Mouse (Mus musculus) G1E-ER4 (cell line): ENCODE measurements around the gene Tepp. TPM values are rescaled to one million over a fixed set of nuclear protein-coding genes. Genes with fewer than 3 reads are reported as not detected.

Source experiments
- GATA1 ChIP-seq: IDR thresholded peaks from one replicate; pipeline ENCODE4 v1.8.0; 2012; ENCODE audit warnings: low read length, inconsistent platforms
- polyA plus RNA-seq: library from polyadenylated mRNA; stranded (reverse); fragments of >175 nt; gene quantifications from 2 replicates; pipeline ENCODE4 v1.2.3, GENCODE M21; 2012

Tepp gene
- polyA plus RNA-seq, 1 experiment, result not detected

DNA sequence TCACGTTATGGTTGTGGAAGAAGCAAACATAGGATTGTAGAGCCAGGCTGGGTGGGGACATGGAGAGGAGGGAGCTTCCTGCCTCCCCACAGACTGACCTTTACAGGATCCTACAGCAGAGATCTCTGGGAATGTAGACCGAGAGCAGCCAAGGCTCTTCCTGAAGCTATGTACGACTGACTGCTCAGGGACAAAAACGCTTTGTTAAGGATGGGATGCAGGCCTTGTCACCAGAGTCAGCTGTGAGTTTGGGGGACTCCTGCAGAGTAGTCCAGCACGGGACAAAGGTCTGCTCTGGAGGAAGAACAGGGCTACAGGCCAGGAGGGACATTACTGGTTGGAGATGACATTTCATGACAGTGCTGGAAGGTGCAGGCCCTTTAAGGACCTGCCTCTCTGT, 14.3 kb downstream of the Tepp start:
- no peak for TF ChIP-seq GATA1

DNA sequence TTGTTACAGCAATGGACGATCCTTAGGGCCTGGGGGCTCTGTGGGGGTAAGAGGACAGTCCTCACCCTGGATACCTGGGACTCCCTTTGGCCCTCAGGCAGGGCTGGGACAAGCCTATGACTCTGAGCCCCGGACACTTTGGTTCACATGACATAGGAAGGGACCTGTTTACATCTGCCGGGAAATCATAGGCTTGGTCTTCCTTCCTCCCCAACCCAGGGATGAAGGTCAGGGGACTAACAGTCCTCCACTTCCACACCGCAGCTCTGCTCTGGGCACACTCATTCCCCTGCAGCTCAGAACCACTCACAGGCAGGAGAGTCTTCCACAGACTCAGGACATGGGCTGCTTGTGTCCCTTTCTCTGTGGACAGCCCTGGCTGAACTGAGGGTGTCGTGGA, 16.5 kb downstream of the Tepp start:
- no peak for TF ChIP-seq GATA1

DNA sequence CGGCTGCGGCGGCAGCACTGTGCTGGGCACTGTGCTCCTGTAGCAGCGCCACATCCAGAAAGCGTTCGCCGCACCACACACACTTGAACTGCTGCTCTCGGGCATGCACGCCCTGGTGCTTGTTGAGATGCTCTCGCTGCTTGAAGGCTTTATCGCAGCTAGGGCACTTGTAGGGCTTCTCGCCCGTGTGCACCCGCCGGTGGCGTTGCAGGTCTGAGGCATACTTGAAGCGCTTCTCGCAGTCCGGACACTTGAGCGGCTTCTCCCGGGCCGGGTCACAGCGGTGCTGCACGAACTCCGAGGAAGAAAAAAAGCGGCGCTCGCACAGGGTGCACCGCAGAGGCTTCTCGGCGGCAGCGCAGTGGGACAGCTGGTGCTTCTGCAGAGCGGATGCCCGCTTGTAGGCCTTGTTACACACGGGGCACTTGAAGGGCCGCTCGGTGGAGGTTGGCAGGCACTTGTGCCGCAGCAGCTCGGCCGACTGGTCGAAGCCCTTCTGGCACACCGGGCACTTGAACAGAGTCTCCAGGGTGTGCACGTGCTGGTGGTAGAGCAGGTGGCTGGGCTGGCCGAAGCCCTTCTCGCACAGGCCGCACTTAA, 17.6 kb downstream of the Tepp start:
- no peak for TF ChIP-seq GATA1

DNA sequence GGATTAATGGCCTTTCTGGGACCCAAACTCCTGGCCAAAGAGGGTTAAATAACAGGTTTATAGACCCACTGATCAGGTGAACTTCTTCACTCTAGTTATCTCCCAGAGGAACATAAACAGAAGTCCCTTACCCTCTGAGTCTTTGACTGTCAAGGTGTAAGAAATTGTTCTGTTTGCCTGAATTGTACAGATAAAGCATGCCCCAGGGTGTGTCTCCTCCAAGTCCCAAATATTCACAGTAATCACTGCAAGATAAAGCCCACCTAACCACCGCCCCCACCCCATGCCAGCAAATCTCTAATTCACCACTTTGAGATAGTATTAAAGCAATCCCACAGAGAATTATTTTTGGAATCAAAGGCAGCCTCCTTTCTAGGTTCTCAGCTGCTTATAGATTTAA, 20.0 kb downstream of the Tepp start:
- TF ChIP-seq GATA1, result no peak

- no peak for TF ChIP-seq GATA1
Observed at GRCm38 (mm10) chr8:95331156-95331719, 20.9 kb downstream of the Tepp start.

DNA sequence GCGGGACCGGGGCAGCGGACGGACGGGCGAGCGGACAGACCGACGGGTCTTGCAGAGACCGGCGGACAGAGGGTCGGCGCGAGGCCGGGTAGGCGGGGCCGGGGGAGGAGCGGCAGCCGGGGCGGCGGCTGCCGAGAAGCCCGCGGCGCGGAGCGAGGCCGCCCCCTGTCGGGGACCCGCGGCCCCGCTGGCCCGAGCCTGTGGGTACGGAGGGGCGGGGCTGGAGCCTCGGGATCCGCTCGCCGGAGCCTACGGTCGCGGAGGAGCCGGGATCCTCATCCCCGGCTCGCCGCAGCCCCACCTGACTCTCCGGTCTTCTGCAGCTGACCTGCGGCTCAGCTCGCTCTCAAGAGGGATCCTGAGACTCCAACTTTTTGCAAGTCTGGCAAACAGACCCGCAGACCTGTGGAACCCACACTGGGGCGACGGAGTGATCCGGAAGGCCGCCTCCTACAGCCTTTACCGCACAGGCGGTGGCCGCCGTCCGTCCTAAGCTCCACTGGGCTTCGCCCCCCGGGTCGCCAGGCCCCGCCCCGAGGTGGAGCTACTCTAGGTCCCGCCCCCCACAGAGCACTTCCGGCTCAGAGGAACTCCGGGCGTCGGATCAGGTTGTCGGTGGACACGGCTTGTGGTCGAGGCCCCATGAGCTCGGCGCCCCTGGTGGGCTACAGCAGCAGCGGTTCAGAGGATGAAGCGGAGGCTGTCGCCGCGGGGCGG, 21.5 kb downstream of the Tepp start, which contains the start of the genes Zfp319 and Usb1:
TSS of gene Zfp319 (minus strand) at position 231 of the 717 bp plus-strand sequence.
TSS of gene Usb1 (plus strand) at position 565 of the 717 bp plus-strand sequence.
- TF ChIP-seq GATA1, result no peak

DNA sequence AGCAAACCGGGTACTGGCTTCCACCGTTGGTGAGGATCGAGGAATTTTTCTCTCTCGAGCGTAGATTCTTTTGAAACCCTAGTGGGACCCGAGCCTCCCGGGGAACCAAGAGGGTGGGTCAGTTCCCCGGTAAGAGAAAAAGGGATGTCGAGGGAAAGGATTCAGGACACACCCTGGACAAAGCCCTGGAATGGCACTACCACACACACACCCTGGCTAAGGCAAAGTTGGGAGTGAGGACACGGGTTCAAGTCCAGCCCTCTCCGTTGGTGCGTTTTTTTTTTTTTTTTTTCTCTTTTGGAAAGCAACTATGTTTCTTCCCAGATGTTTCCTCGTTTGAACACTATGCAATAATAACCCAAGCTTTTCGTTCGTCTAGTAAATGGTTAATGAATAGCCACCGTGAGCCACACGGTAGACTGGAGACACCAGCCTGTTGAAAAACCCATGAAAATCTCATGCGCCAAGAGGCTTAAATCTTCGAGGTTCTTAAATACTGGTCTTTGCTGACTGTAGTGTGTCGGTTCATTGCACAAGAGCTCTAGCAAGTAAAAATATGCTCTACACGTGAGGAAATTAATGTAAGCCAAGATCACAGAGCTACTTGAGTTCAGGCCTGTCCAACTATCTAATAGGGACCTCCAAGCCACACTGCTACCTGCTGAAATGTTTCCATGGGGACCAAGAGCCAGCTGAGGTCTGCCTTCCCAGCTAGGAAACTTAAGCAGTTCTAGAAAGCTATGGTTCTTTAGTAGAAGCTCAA, 22.3 kb downstream of the Tepp start:
- TF ChIP-seq GATA1, result no peak

DNA sequence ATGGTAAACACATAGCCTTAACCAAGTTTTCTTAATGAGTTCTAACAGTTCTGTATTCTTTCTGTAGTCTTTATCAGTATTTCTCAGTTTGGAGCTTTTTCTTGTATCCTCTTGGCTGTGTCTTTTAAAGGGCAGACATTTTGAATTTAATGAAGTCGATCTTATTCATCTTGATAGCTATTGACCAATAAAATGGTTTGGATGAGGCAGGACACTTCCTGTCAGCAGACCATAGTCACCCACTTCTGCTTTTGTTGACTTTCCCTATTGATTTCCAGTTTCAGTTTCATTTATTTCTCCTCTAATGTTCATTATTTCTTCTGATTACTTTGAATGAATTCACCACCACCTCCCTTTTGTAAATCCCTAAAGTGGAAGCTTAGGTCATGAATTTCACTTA, 25.3 kb downstream of the Tepp start:
- TF ChIP-seq GATA1, result no peak

- no peak for TF ChIP-seq GATA1
Observed at GRCm38 (mm10) chr8:95336363-95336762, 26.0 kb downstream of the Tepp start.

GRCm38 (mm10) chr8:95341721-95342120, 31.4 kb downstream of the Tepp start:
- no peak for TF ChIP-seq GATA1

- no peak for TF ChIP-seq GATA1
Observed at GRCm38 (mm10) chr8:95344668-95345067, 34.3 kb downstream of the Tepp start.

GRCm38 (mm10) chr8:95346643-95347545, 36.5 kb downstream of the Tepp start:
- no peak for TF ChIP-seq GATA1

GRCm38 (mm10) chr8:95348356-95348755, 38.0 kb downstream of the Tepp start:
- no peak for TF ChIP-seq GATA1

GRCm38 (mm10) chr8:95348811-95349630, 38.7 kb downstream of the Tepp start:
- no peak for TF ChIP-seq GATA1
